Comparison of ENCODE assay signal across 12 mouse cellular contexts in genomic region chr15:82292851-82293250, GRCm38 (mm10). TPM values are rescaled to one million over a fixed set of nuclear protein-coding genes. Genes with fewer than 3 reads are reported as not detected.
DNase-seq lines count a peak whose midpoint lies in the region; ATAC-seq and TF ChIP-seq lines count a peak whose summit lies in the region.
"Had no signal": no experiment of that assay in that cellular context is flagged by ENCODE, and none has a peak within 500 bp of the region (broad histone marks: within the 10 kb centered on the region; RNA-seq: fewer than 3 reads in every experiment).

No protein-coding gene starts in this region.

- no peak overlapping the region for H3K27ac ChIP-seq in heart, embryonic 14.5 days (replicated peaks in 1 of 2; ENCODE audit: control insufficient read depth in 1 of 2, insufficient read depth in 1 of 2, low read depth in 2 of 2, low read length in 2 of 2)
- no peak overlapping the region for H3K27ac ChIP-seq in embryonic facial prominence, embryonic 11.5 days (replicated peaks; ENCODE audit: low read depth, low read length)
- H3K27ac ChIP-seq in forebrain, postnatal 0 days (ENCODE audit: low read depth, low read length): peak overlapping the region; percentile 36
- peak overlapping the region; percentile 57 for H3K27ac ChIP-seq in midbrain, embryonic 10.5 days (replicated peaks)

- H3K27me3 ChIP-seq in heart, embryonic 14.5 days (ENCODE audit: control insufficient read depth, insufficient read depth, low read length): no peaks in the 10 kb centered on the region
- no peaks in the 10 kb centered on the region for H3K27me3 ChIP-seq in embryonic facial prominence, embryonic 11.5 days (ENCODE audit: control insufficient read depth, insufficient read depth, low read length)
- H3K27me3 ChIP-seq in forebrain, postnatal 0 days (ENCODE audit: insufficient read depth, low read length): no peaks in the 10 kb centered on the region
- no peaks in the 10 kb centered on the region for H3K27me3 ChIP-seq in midbrain, embryonic 10.5 days (ENCODE audit: low read depth, poor library complexity, severe bottlenecking)

- H3K4me3 ChIP-seq in heart, embryonic 14.5 days (ENCODE audit: control insufficient read depth in 1 of 2, insufficient read depth in 1 of 2, low read depth in 1 of 2, low read length in 2 of 2): no peak overlapping the region
- no peak overlapping the region for H3K4me3 ChIP-seq in embryonic facial prominence, embryonic 11.5 days (ENCODE audit: low read depth, low read length)
- H3K4me3 ChIP-seq in forebrain, postnatal 0 days (ENCODE audit: low read depth, low read length): no peak overlapping the region
- peak overlapping the region; percentile 31 for H3K4me3 ChIP-seq in midbrain, embryonic 10.5 days

- peak overlapping the region; percentile 9; the same call in 1 of the 2 replicates for H3K9ac ChIP-seq in heart, embryonic 14.5 days (ENCODE audit: low read length)
- no peak overlapping the region for H3K9ac ChIP-seq in embryonic facial prominence, embryonic 11.5 days (replicated peaks; ENCODE audit: low read length)
- H3K9ac ChIP-seq in forebrain, postnatal 0 days: 0 out of 2 replicates have a peak overlapping the region, but pooled peaks have one; percentile 6

- ATAC-seq in heart, embryonic 14.5 days (ENCODE audit: insufficient number of reproducible peaks, insufficient read depth, low FRiP score, low read depth): no peak
- peak; percentile 57 for ATAC-seq in embryonic facial prominence, embryonic 11.5 days (replicated peaks; ENCODE audit: insufficient number of reproducible peaks, low FRiP score, low TSS enrichment, low read depth)
- peak; percentile 6 for ATAC-seq in forebrain, postnatal 0 days
- no peak for ATAC-seq in monocyte, adult 5-6 weeks (replicated peaks; ENCODE audit: insufficient number of reproducible peaks, low FRiP score, low TSS enrichment, poor library complexity, severe bottlenecking)

- H3K36me3 ChIP-seq in heart, embryonic 14.5 days (ENCODE audit: control insufficient read depth, insufficient read depth, low read length): no peaks in the 10 kb centered on the region
- peaks cover 3% of the 10 kb centered on the region for H3K36me3 ChIP-seq in embryonic facial prominence, embryonic 11.5 days (replicated peaks; ENCODE audit: control insufficient read depth, insufficient read depth, low read depth, low read length)
- H3K36me3 ChIP-seq in forebrain, postnatal 0 days (ENCODE audit: insufficient read depth): peaks cover 44% of the 10 kb centered on the region
- H3K36me3 ChIP-seq in midbrain, embryonic 10.5 days: peaks cover 46% of the 10 kb centered on the region

- H3K4me2 ChIP-seq in heart, embryonic 14.5 days (ENCODE audit: low read length): peak overlapping the region; percentile 56
- no peak overlapping the region for H3K4me2 ChIP-seq in embryonic facial prominence, embryonic 11.5 days (ENCODE audit: low read depth, low read length)
- peak overlapping the region; percentile 17; the same call in 1 of the 2 replicates for H3K4me2 ChIP-seq in forebrain, postnatal 0 days (ENCODE audit: low read depth)

- TF ChIP-seq CTCF in forebrain, postnatal 0 days (IDR thresholded peaks at IDR 0.05; ENCODE audit: low read depth): no peak

- 5% methylated on average over 5 of the region's 5 CpGs for WGBS in heart, embryonic 14.5 days
- 26% methylated on average over 5 of the region's 5 CpGs for WGBS in embryonic facial prominence, embryonic 11.5 days
- WGBS in forebrain, postnatal 0 days: 28% methylated on average over 5 of the region's 5 CpGs
- WGBS in midbrain, embryonic 10.5 days: 34% methylated on average over 5 of the region's 5 CpGs

- peaks cover 7 to 12% of the 10 kb centered on the region in 2 experiments for H3K4me1 ChIP-seq in heart, embryonic 14.5 days (ENCODE audit: control insufficient read depth in 2 of 2, insufficient read depth in 2 of 2, low read length in 2 of 2)
- H3K4me1 ChIP-seq in embryonic facial prominence, embryonic 11.5 days (ENCODE audit: control insufficient read depth, insufficient read depth, low read length): no peaks in the 10 kb centered on the region; the same call in 1 of the 2 replicates
- H3K4me1 ChIP-seq in forebrain, postnatal 0 days (ENCODE audit: insufficient read depth): no peaks in the 10 kb centered on the region
- peaks cover 30% of the 10 kb centered on the region for H3K4me1 ChIP-seq in midbrain, embryonic 10.5 days

- H3K9me3 ChIP-seq in heart, embryonic 14.5 days (ENCODE audit: control insufficient read depth, low read length): no peaks in the 10 kb centered on the region
- H3K9me3 ChIP-seq in embryonic facial prominence, embryonic 11.5 days (replicated peaks; ENCODE audit: control insufficient read depth, low read length): no peaks in the 10 kb centered on the region
- no peaks in the 10 kb centered on the region for H3K9me3 ChIP-seq in forebrain, postnatal 0 days (ENCODE audit: low read length)
- H3K9me3 ChIP-seq in midbrain, embryonic 10.5 days (replicated peaks): no peaks in the 10 kb centered on the region

- DNase-seq in heart, adult 9 months (ENCODE audit: low spot score in 2 of 2): no peak
- DNase-seq in embryonic facial prominence, embryonic 11.5 days (ENCODE audit: low spot score): no peak
- DNase-seq in forebrain, postnatal 0 days: no peak
- no peak for DNase-seq in midbrain, embryonic 10.5 days (ENCODE audit: low spot score)
- no peak for DNase-seq in cerebellum, adult 9-11 months
- DNase-seq in kidney, adult 18-20 months: no peak
- DNase-seq: liver; right cerebral cortex, adult 18-20 months had no signal

RNA-seq across cellular contexts. Expression of gene Wbp2nl, which starts 5.9 kb away (rescaled TPM):
- 0.28 TPM in 1 of 2 replicates, not detected in the other for polyA plus RNA-seq in heart, embryonic 14.5 days (2014; fragmentation: Nextera tagmentation; extraction: Ambion mirVana)
- polyA plus RNA-seq in embryonic facial prominence, embryonic 11.5 days (2014; fragmentation: Nextera tagmentation; extraction: Ambion mirVana): 0.34 TPM in 1 of 2 replicates, not detected in the other
- total RNA-seq in forebrain, postnatal 0 days (2014; rRNA removed): 0.38 and 1.00 TPM in 2 replicates
- polyA plus RNA-seq in forebrain, postnatal 0 days (2015; fragmentation: Nextera tagmentation; extraction: Ambion mirVana): 0.42 and 0.59 TPM in 2 replicates
- 0.11 and 0.25 TPM in 2 replicates for polyA plus RNA-seq in midbrain, embryonic 10.5 days (2016; fragmentation: Nextera tagmentation; extraction: Ambion mirVana)
- not detected in 3 replicates for total RNA-seq in monocyte, adult 5-6 weeks (2017)

RNA-seq across cellular contexts. Expression of gene Sept3, which starts 18.2 kb away (rescaled TPM):
- polyA plus RNA-seq in heart, embryonic 14.5 days (2014; fragmentation: Nextera tagmentation; extraction: Ambion mirVana): 4.7 and 4.9 TPM in 2 replicates
- polyA plus RNA-seq in embryonic facial prominence, embryonic 11.5 days (2014; fragmentation: Nextera tagmentation; extraction: Ambion mirVana): 66.3 and 66.7 TPM in 2 replicates
- total RNA-seq in forebrain, postnatal 0 days (2014; rRNA removed): 550 and 602 TPM in 2 replicates
- polyA plus RNA-seq in forebrain, postnatal 0 days (2015; fragmentation: Nextera tagmentation; extraction: Ambion mirVana): 400 and 449 TPM in 2 replicates
- polyA plus RNA-seq in midbrain, embryonic 10.5 days (2016; fragmentation: Nextera tagmentation; extraction: Ambion mirVana): 83.4 and 109 TPM in 2 replicates
- total RNA-seq in monocyte, adult 5-6 weeks (2017): 0.48 TPM in 1 of 3 replicates, not detected in the others
- total RNA-seq: megakaryocyte, adult 5-6 weeks had no signal

RNA-seq across cellular contexts. Expression of gene 1500009C09Rik, which starts 40.7 kb away (rescaled TPM):
- not detected in 2 replicates for polyA plus RNA-seq in heart, embryonic 14.5 days (2014; fragmentation: Nextera tagmentation; extraction: Ambion mirVana)
- polyA plus RNA-seq in embryonic facial prominence, embryonic 11.5 days (2014; fragmentation: Nextera tagmentation; extraction: Ambion mirVana): 0.35 and 0.45 TPM in 2 replicates
- 119 and 139 TPM in 2 replicates for total RNA-seq in forebrain, postnatal 0 days (2014; rRNA removed)
- 12.5 and 15.6 TPM in 2 replicates for polyA plus RNA-seq in forebrain, postnatal 0 days (2015; fragmentation: Nextera tagmentation; extraction: Ambion mirVana)
- 0.15 and 0.36 TPM in 2 replicates for polyA plus RNA-seq in midbrain, embryonic 10.5 days (2016; fragmentation: Nextera tagmentation; extraction: Ambion mirVana)
- total RNA-seq in monocyte, adult 5-6 weeks (2017): not detected in 3 replicates
- total RNA-seq: megakaryocyte, adult 5-6 weeks had no signal
- polyA plus RNA-seq: thymus, postnatal 0 days had no signal

RNA-seq across cellular contexts. Expression of gene Naga, which starts 45.9 kb away (rescaled TPM):
- 47.4 and 48.7 TPM in 2 replicates for polyA plus RNA-seq in heart, embryonic 14.5 days (2014; fragmentation: Nextera tagmentation; extraction: Ambion mirVana)
- polyA plus RNA-seq in embryonic facial prominence, embryonic 11.5 days (2014; fragmentation: Nextera tagmentation; extraction: Ambion mirVana): 26.9 and 30.6 TPM in 2 replicates
- 27.0 and 47.5 TPM in 2 replicates for total RNA-seq in forebrain, postnatal 0 days (2014; rRNA removed)
- 26.7 and 33.7 TPM in 2 replicates for polyA plus RNA-seq in forebrain, postnatal 0 days (2015; fragmentation: Nextera tagmentation; extraction: Ambion mirVana)
- polyA plus RNA-seq in midbrain, embryonic 10.5 days (2016; fragmentation: Nextera tagmentation; extraction: Ambion mirVana): 22.4 and 27.2 TPM in 2 replicates
- 155 to 216 TPM (median 169 TPM) in 3 replicates for total RNA-seq in monocyte, adult 5-6 weeks (2017)

RNA-seq across cellular contexts. Expression of gene Pheta2, which starts 45.9 kb away (rescaled TPM):
- 7.3 and 7.5 TPM in 2 replicates for polyA plus RNA-seq in heart, embryonic 14.5 days (2014; fragmentation: Nextera tagmentation; extraction: Ambion mirVana)
- 3.6 and 3.7 TPM in 2 replicates for polyA plus RNA-seq in embryonic facial prominence, embryonic 11.5 days (2014; fragmentation: Nextera tagmentation; extraction: Ambion mirVana)
- 1.4 and 3.5 TPM in 2 replicates for total RNA-seq in forebrain, postnatal 0 days (2014; rRNA removed)
- 0.83 and 1.1 TPM in 2 replicates for polyA plus RNA-seq in forebrain, postnatal 0 days (2015; fragmentation: Nextera tagmentation; extraction: Ambion mirVana)
- polyA plus RNA-seq in midbrain, embryonic 10.5 days (2016; fragmentation: Nextera tagmentation; extraction: Ambion mirVana): 4.2 and 5.4 TPM in 2 replicates
- 6.1 to 11.4 TPM (median 7.8 TPM) in 3 replicates for total RNA-seq in monocyte, adult 5-6 weeks (2017)

Comparison
In these comparisons a context has a peak if more than half of its experiments do, and no peak if none do; other contexts are left out.
1. ATAC-seq: peak in embryonic facial prominence, embryonic 11.5 days (single experiment) and forebrain, postnatal 0 days (single experiment); none in heart, embryonic 14.5 days (single experiment) and monocyte, adult 5-6 weeks (single experiment).
2. H3K27ac ChIP-seq: peak in forebrain, postnatal 0 days (single experiment) and midbrain, embryonic 10.5 days (single experiment); none in heart, embryonic 14.5 days (0 of 2) and embryonic facial prominence, embryonic 11.5 days (single experiment).
3. RNA of gene Sept3, which starts 18.2 kb away (polyA plus RNA-seq): 400 to 449 TPM in forebrain, postnatal 0 days, 83.4 to 109 TPM in midbrain, embryonic 10.5 days and 66.3 to 66.7 TPM in embryonic facial prominence, embryonic 11.5 days; 4.7 to 4.9 TPM in heart, embryonic 14.5 days; every median in the first group is over 10 times any median in the second.